Mouse (Mus musculus): Measurements from ENCODE around the gene Tcaf2.

Gene Tcaf2

DNA sequence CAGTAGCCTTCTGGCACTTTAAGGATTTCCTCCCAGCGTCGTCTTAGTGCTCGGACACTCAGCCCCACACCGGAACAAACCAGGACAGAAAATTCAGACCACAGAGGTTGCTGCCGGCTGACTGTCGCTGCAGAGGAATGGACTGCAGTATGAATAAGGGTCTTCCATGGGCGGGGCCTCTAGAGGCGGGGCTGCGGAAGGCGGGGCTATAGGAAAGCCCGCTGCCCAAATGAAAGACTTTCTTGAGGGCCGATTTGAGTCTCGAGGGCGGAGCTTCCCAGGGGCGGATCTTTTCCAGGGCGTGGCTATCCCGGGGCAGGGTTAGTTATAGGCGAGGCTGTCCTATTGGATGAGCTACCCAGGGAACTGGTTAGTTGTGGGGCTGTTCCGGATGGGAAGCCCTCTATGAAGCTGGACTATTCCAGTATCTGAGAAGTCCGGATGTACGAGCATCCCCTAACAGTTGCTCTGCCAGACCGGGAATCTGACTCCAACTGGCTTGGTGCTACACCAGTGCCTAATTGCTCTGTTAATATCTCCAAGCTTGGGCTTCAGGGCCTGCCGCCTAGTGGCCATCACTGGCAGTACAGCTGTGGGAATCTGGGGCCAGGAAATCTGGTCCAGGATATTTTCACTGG, at the start of gene Tcaf2:
Tcaf2 (minus strand) TSS at position 343 of the 638 bp plus-strand sequence.
- peak; percentile 92 for DNase-seq (ENCODE audit: low spot score)

DNA sequence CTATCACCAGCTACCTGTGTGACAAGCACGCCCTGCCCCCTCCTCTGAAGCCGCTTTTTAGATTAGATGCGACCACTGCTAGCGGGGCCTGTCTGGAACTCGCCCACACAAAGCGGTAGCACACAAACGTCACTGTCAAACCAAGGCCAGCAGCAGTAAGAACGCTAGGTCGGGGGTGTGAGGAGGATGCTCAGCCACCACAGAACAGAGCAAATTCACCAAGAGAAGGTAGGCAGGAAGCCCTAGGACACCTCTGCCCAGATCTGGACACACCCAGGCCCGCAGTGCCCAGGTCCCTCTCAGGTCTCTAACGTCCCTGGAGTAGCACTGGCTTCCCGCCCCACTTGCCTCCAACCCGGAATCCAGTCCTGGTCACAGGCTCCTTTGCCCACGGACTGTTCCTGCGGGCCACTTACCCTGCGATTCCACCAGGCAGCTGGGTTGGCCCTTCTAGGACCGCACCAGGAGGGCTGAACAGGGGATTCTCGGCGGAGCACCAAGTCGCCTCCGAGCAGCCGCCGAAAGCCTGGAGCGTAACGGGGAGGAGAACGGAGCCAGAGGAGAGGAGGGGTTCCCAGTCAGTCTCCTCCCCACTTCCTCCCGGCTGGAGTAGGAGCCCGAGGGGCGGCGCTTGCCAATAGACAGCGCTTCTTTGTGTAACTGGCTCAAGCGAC, 47.6 kb upstream of the Tcaf2 start:
- peak; percentile 83 for DNase-seq (ENCODE audit: low spot score)

DNA sequence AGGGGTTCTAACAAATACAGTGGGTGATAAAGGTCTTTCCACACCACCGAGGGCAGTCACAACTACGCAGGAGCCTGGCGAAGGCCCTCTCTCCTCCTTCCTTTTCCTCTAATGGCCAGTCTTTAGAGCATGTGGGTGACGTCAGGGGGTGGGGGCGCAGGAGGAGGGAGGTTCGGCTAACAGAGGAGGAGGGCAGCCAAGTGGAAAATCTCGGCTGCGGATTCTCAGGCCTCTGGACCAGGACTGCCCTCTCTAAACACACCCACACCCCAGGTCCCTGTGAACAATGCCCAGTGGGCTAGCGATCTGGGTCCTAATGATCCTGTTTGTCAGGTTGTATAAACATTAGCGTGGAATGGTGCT, 47.1 kb upstream of the Tcaf2 start:
- DNase-seq (ENCODE audit: low spot score), result peak; percentile 87

DNA sequence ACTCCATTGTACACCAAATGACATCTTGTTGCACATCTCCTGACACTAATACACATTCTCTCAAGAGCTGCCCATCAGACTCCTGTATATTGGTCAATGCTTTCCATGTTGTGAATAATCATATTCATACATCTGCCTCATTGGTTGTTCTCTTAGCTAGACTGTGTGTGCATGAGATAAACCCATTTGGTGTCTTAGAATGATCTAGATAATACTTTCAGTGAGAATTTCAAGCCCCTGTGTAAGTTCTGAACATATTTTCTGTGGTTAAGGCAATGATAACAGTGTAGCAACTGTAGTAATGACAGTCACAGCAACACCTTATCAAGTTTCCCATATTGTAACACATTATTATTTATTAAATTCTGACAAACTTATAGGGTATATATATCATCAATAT, 44.7 kb upstream of the Tcaf2 start:
- no peak for DNase-seq (ENCODE audit: low spot score)

DNA sequence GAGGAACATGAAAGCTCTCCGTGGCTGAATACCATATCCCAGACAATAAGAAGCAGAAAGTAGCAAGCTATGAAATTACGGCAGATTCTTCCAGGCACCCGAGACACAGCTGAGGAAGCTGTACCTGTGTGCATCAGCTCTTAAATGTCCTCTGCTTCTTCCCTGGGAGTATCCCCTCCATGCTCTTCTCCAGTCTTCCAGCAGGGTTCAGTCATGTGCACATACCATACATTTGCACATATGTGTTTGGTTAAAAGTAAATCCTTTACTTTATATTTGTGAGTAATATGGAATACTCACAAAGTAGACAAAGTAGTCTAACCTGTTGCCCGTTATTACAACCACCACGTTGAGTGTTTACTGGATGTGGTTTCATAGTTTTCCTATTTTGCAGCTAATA, 42.9 kb upstream of the Tcaf2 start:
- DNase-seq (ENCODE audit: low spot score), result no peak

DNA sequence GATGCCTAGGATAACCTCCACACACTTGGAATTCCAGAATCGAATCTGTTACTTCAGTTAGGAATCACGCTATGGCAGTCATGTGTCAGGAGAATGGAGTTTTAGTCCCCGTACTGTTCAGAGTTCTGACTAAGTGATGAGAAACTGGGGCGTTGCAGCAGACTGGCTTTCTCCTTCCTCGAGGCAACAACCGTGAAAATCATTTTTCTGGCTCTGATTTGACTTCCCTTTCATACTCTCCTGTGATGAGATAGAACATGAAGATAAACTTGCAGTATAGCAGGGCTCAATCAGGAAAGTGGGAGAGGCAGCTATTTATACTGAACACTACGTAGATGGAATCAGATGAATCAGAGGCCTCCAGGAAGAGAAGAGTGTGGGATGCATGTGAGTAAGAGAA, 35.0 kb upstream of the Tcaf2 start:
- no peak for DNase-seq (ENCODE audit: low spot score)

DNA sequence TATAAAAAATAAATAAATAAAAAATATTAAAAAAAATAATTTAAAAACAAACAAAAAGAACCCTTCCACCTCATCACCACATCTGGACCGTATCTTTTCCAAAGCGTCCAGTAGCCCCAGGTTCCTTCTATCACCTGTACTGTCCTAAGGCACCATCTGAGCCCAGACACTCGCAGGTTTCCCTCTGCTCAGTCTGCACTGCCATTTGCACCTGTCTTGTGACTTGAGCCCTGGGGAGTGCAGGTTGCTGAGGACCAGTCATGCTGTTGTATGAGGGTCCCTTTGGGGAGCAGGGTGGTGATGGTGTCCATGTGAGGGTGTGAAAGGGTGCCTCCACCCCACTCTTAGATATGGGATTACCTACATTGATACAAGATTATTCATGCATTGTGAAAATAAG, 31.0 kb upstream of the Tcaf2 start:
- no peak for DNase-seq (ENCODE audit: low spot score)

DNA sequence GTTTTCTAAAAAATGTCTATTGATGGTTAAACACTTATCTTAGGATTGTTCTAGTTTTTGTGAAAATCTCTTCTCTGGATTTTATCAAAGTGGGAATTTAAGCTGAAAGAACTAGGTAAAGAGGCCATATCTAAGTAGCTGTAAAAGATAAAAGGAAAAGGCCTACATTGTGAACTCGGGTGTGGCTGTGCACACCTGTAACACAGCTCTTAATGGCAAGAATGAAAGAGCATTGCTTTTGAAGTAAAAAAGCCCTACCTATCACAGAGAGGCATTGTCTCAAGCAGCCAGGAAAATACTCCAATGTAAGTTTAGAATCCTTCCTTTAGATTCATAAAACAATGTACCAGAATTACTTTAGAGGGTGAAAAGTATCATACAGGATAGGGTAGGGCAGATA, 26.7 kb upstream of the Tcaf2 start:
- DNase-seq (ENCODE audit: low spot score), result no peak

DNA sequence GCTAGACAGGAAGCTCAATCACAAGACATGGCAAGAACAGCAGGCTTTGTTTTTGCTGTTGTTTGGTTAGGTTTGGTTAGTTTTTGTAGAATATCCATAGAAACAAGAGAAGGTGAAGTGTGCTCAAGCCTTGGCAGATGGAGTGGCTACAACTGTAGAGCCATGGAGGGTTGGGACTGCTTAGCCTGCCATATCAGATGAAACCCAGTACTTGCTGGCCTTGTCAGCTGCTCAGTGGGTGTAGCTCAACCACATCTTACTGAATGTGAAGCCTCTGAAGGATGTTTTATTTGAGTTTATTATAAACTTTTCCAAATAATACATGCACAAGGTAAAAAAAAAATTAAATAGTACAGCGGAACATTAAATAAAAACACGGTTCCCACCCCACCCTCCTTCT, 22.7 kb upstream of the Tcaf2 start:
- DNase-seq (ENCODE audit: low spot score), result no peak

DNA sequence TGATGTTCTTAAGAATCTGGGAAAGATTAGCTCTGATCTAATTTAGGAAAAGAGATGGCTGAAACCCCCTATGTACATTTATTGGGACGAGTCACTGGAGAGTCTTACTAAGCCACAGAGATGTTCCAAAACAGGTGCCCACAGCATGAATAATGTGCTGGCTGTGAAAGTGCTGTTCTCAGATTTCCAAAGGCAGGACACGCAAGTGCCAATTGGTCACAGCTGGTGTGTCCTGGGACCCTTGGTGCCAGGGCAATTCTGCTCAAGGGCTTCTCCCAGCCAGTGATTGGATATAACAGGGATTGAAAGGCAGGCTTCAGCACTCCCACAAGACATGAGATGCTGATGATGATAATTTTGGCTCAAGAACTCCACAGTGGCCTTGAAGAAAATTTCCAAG, 16.7 kb upstream of the Tcaf2 start:
- DNase-seq (ENCODE audit: low spot score), result no peak

DNA sequence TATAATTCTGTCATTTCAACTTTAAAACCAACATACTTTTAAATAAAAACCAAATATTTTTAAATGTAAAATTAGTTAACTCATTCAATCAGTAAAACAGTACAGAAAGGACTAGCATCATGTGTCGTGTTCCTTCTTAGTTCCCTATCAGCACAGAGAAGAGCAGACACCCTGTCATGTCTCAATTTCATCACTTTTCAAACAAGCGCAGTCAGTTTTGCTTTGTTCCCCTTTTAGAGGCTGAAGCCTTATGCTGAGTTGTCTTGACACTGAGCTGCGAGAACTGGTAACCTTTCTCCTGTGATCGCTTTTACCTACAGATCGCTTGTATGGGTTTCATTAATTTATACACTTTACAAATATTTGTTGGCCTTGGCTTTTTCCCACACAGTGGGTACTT, 10.7 kb downstream of the Tcaf2 start:
- no peak for DNase-seq (ENCODE audit: low spot score)

DNA sequence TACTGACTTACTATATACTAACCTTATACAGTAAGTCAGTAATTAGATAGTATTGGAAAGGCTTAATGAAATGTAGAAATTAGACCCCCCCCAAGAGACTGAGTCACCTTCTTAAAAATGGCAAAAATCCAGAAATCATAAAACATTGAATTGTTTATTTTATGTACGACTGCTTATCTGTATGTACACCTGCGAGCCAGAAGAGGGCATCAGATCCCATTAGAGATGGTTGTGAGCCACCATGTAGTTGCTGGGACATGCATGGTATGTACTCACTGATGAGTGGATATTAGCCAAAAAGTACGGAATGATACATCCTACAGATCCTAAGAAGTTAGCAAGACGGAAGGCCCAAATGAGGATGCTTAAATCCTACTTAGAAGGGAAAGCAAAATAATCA, 13.7 kb downstream of the Tcaf2 start:
- DNase-seq (ENCODE audit: low spot score), result no peak

DNA sequence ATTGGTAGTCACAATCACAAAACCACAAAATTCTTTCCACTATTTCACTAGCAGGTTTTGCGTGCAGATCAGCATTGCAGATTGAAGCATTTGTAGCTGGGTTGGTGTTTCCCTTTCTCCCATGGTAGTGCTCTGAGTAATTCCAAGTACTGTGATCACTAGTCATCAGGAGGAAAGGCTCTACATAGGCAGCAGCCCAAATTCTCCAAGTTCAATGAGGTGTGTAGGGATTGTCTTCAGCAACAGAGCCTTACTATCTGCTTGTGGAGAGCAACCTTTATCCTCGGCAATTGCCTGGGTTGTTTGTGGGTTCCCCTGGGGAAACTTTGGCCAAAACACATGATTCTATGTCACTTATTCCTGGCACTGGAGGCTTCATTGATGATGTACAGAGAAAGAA, 28.1 kb downstream of the Tcaf2 start:
- DNase-seq (ENCODE audit: low spot score), result no peak

DNA sequence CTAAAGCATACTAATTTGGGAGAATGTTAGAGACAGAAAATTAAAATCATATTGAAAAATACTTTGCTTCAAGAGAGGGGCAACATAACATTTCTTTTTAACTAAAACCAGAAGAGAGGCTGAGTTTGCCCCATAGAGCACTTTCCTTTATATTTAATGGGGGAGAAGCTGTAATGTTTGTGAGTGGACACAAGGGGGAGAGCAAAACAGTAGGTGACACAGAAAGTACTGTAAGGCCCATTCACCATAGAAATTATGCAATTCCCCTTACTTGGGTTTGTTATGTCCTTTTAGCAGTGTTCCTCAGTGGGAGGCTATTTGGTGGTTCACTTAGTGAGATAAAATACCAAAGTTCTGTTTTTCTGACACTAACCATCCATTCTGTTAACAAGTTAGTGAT, 32.8 kb downstream of the Tcaf2 start:
- no peak for DNase-seq (ENCODE audit: low spot score)

DNA sequence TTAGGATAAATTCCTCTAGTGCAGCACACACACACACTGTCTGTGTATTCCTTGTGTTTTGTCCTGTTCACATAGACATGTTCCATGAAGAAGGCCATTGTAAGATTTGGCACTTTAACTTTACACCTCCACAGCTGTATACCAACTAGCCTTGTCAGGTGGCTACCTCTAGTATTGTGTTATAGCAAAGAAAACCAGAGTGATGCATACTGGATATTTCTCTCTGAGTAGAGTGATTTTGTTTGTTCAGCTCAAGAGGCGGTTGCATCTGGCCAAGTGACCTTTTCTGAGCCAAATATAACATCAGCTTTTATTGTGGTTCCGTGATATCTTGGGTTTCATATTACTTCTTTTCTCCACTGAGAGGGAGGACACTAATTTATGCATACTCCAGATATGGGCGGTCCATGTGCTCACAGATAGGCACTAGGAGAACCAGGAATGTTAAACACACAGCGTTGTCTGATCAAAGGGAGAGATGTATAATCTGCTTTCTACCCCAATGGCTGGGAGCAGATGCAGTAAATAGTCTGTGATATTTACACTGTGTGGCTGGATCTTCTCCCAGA, 34.0 kb downstream of the Tcaf2 start:
- DNase-seq (ENCODE audit: low spot score), result no peak

DNA sequence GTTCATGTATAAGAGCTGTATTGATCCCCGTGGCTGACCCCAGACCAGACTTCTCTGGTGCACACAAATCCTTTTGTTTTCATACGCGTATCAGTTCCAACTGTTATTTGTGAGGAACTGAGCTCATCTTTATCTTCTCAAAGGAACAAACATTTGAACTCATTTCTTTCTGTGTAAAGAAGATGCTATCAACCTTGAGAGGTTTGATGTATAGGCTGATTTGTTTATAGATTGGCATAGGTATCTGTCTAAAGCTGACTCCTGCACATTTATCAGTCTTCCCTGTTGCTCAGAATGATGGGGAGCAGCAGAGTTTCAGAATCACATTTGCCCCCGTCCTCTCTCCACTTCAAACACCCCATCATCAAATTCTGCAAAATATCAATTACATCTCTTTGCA, 47.5 kb downstream of the Tcaf2 start, which contains the start of gene Tcaf3:
Tcaf3 (minus strand) TSS at position 101 of the 400 bp plus-strand sequence.
- no peak for DNase-seq (ENCODE audit: low spot score)

DNA sequence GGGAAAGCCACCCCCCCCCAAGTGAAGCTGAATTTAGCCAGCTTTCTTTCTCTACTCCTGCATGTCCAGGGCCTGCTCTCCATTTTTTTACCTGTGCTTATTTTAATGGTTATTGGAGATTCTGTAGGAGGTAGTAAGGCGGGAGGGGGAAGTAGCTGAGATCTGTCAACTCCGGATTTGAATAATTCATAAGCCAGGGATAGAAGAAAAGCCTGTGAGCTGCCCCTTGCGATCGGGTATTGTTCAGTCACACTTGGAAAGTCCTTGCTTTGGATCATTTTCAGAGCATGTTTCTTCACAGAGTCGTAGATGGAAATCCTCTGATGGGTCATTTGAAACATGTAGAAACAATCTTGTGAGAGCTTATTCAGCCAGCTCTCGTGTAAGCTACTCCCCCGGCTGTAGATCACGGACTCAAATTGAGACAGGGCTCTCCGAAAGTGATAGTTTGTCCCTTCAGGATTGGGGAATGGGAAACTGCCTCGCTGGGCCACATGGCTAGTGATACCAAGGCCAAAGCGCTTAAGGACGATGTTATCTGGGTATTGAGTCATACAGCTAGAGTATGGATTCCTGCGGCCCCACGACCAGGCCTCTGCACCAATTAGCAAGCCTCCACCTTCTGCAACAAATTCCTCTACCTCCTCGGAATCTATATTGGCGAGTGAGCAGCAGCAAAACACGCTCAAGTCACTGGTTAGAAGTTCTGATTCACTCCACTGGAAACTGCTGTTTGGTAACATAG, 51.7 kb downstream of the Tcaf2 start:
- no peak for DNase-seq (ENCODE audit: low spot score)

DNA sequence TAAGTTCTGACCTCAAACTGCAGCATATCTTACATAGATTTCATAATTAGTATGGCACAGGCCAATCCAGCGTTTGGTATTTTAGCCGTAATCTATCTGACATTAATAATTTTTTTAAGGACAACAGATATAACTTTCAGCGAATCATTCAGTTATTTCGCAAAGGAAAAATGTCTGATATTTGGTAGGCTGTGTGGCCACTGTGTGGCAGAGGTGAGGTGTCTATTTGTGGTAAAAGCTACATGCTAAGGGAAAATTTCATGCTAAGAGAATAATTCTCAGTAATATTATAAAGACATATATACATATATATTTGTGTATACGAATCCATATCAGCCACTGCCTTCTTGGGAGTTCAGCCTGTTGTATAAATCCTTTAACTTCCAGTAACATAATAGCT, 58.5 kb downstream of the Tcaf2 start:
- DNase-seq (ENCODE audit: low spot score), result no peak

DNA sequence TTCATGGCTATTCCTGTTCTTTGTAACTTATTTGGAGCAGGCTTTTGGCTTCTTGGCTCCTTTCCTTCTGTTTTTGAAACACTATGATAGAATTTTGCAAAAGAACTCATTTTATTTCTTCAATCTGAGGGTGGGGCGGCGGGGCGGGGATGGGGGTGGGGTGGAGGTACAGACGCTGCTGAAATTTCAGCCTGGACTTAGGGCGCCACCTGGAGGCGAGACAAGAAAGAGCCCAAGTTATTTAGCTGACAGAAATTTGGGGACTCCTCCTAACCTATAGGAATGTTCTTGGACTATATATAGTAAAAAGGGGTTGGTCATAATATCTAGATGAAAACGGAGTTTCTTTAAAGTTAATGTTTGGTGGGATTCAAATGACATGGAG, 61.6 kb downstream of the Tcaf2 start:
- DNase-seq (ENCODE audit: low spot score), result peak; percentile 71

DNA sequence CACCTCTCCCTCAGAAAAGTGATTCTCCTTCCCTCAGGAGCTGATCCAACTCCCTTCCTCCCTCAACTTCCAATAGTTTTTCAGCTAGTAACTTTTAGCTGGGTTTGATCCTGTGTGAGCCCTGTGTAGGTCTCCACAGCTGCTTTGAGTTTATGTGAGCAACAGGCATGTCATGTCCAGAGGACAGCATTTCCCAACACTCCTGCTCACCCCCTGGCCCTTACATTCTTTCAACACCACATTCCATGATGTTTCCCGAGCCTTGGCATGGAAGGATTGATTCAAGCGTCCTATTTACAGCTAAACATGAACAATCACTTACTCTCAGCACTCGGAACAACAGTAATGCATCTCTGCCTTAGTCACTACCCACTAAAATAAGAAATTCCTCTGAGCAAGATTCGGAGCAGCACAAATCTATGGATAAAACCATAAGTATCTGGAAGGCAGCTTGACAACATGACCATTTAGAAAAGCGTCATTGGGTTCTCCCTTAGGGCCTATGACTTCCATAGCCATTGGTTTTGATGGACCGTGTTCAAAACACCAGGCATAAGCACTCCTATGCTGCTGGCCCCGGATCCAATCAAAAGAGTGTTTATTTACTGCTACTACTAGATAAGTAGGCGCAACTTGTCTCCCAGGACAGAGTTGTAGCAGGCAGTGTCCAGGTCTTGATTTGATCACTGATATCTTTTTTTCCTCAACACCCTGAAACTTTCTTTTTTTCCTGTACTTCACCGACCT, 62.1 kb downstream of the Tcaf2 start:
- no peak for DNase-seq (ENCODE audit: low spot score)

DNA sequence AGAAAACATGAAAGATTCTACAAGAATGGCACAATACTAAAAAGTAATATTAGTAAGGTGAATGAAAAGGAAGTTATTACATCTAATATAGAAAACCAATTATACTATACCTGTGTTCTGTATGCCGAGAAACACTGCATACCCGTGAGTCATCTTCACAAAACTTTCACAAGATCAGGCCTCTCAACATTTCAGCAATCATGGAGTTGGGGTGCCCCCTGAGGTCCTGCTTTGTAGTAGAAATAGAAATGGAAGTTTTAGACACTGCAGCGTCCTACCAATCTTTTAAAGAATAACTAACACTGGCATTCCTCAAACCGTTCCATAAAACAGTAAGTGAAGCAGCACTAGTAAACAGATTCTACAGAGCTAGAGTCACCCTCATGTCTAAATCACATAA, 66.4 kb downstream of the Tcaf2 start:
- DNase-seq (ENCODE audit: low spot score), result no peak

DNA sequence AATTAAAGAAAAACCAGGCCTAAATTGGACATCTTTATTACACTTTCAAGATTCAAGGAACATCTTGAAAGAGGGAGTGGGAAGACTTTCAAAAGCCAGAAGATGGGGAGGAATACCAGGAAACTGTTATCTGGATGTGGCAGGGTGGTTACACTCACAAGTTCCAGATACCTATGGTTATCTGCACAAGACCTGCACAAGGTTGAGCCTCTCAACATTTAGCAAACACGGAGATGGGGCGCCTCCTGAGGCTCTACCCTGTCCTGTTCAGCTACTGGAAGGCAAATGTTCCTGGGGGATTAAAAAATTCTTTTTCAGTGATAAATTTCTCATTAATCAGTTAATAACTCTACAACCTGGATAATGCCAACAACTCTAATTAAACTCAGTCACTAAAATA, 67.6 kb downstream of the Tcaf2 start:
- no peak for DNase-seq (ENCODE audit: low spot score)
